Mouse (Mus musculus) liver (tissue): ENCODE results near the gene Ears2.

Experiments
- DNase-seq: peaks from one replicate; pipeline ENCODE4 v3.0.0-alpha.2; 2020; ENCODE audit warnings: mixed read lengths

Ears2 gene

GRCm38 (mm10) chr7:122066945-122067516 is at the start of gene Ears2, which contains the start of gene Ubfd1:
TSS of gene Ears2 (minus strand) at chr7:122067263.
TSS of gene Ubfd1 (plus strand) at chr7:122067175.
- peak; percentile 93 for DNase-seq

- no peak for DNase-seq
These were observed 41.1 kb upstream of the Ears2 start for GRCm38 (mm10) chr7:122108206-122108605.

GRCm38 (mm10) chr7:122101747-122102244 is 34.7 kb upstream of the Ears2 start, which contains the start of gene Ndufab1:
TSS of gene Ndufab1 (minus strand) at chr7:122101886.
- peak; percentile 90 for DNase-seq

- peak; percentile 58 for DNase-seq
These were observed 34.1 kb upstream of the Ears2 start for GRCm38 (mm10) chr7:122101014-122101746.

- peak; percentile 57 for DNase-seq
These were observed 32.2 kb upstream of the Ears2 start for GRCm38 (mm10) chr7:122099222-122099621.

- no peak for DNase-seq
These were observed 30.9 kb upstream of the Ears2 start for GRCm38 (mm10) chr7:122098009-122098408.

GRCm38 (mm10) chr7:122094564-122095330 is 27.7 kb upstream of the Ears2 start:
- no peak for DNase-seq

- DNase-seq: no peak
These were observed 20.3 kb upstream of the Ears2 start for GRCm38 (mm10) chr7:122087195-122087982.

GRCm38 (mm10) chr7:122081071-122081470 is 14.0 kb upstream of the Ears2 start:
- DNase-seq: no peak

GRCm38 (mm10) chr7:122079798-122080554 is 12.9 kb upstream of the Ears2 start:
- no peak for DNase-seq

GRCm38 (mm10) chr7:122074374-122074773 is 7.3 kb upstream of the Ears2 start:
- no peak for DNase-seq

GRCm38 (mm10) chr7:122067517-122068381 is 686 bp upstream of the Ears2 start:
- DNase-seq: peak; percentile 14

GRCm38 (mm10) chr7:122066102-122066944 is 740 bp downstream of the Ears2 start:
- no peak for DNase-seq

- no peak for DNase-seq
These were observed 1.4 kb downstream of the Ears2 start for GRCm38 (mm10) chr7:122065656-122066055.

- DNase-seq: no peak
These were observed 10.4 kb downstream of the Ears2 start for GRCm38 (mm10) chr7:122056633-122057032.

- no peak for DNase-seq
These were observed 16.2 kb downstream of the Ears2 start for GRCm38 (mm10) chr7:122050834-122051233.

- no peak for DNase-seq
These were observed 18.9 kb downstream of the Ears2 start for GRCm38 (mm10) chr7:122048191-122048590.

- DNase-seq: no peak
These were observed 20.2 kb downstream of the Ears2 start for GRCm38 (mm10) chr7:122046813-122047212.

- no peak for DNase-seq
These were observed 21.4 kb downstream of the Ears2 start for GRCm38 (mm10) chr7:122045711-122046110.

- peak; percentile 24 for DNase-seq
These were observed 21.9 kb downstream of the Ears2 start for GRCm38 (mm10) chr7:122045181-122045634.
